Mouse (Mus musculus): ENCODE measurements around the gene Rasal1. TPM values are rescaled to one million over a fixed set of nuclear protein-coding genes. Genes with fewer than 3 reads are reported as not detected.

Rasal1 gene
- 0.16 and 0.60 TPM in 2 replicates for polyA plus RNA-seq (2016; fragmentation: Nextera tagmentation; extraction: Ambion mirVana)

GRCm38 (mm10) chr5:120648569-120649373 is at the start of gene Rasal1:
Rasal1 (plus strand) TSS chr5:120648812.
- Histone ChIP-seq H3K27me3 (ENCODE audit: insufficient read depth, poor library complexity, severe bottlenecking) (peaks cover 58% of the 10 kb centered on the region), H3K27ac (peak within 1 kb of the TSS; percentile 72; the same call in 1 of the 2 replicates), H3K4me3 (peak within 1 kb of the TSS; percentile 56), H3K36me3 (no peaks in the 10 kb centered on the region), H3K4me1 (peaks cover 23% of the 10 kb centered on the region), H3K9me3 (no peaks in the 10 kb centered on the region)
- peak; percentile 82 for DNase-seq (ENCODE audit: low spot score)
- WGBS, result under 1% methylated on average over 51 of the region's 53 CpGs

DNA sequence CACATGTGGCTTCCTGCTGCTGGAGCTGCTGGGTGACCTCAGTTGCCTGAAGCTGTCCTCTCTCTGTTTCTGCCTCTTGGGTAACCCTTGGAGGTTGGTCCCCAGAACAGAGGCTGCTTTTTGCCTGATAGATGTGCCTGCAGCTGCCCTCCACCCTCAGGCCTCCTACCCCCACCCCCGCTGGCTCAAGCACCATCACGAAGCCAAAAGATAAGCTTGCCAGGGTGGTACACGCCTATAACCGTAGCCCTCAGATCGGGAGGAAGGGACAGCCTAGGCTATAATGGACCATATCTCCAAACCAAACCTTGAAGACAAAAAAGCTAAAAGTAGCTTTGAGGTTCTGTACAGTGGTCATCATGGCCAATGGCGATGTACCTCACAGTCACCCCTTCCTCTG is 49.0 kb upstream of the Rasal1 start:
- H3K4me3 ChIP-seq, result no peak overlapping the region
- WGBS, result 60% methylated on average over 6 of the region's 6 CpGs
- peaks cover 25% of the 10 kb centered on the region for H3K4me1 ChIP-seq
- no peaks in the 10 kb centered on the region for H3K9me3 ChIP-seq
- no peak for DNase-seq (ENCODE audit: low spot score)
- H3K36me3 ChIP-seq, result no peaks in the 10 kb centered on the region
- H3K27me3 ChIP-seq (ENCODE audit: insufficient read depth, poor library complexity, severe bottlenecking), result peaks cover 69% of the 10 kb centered on the region
- no peak overlapping the region for H3K27ac ChIP-seq

DNA sequence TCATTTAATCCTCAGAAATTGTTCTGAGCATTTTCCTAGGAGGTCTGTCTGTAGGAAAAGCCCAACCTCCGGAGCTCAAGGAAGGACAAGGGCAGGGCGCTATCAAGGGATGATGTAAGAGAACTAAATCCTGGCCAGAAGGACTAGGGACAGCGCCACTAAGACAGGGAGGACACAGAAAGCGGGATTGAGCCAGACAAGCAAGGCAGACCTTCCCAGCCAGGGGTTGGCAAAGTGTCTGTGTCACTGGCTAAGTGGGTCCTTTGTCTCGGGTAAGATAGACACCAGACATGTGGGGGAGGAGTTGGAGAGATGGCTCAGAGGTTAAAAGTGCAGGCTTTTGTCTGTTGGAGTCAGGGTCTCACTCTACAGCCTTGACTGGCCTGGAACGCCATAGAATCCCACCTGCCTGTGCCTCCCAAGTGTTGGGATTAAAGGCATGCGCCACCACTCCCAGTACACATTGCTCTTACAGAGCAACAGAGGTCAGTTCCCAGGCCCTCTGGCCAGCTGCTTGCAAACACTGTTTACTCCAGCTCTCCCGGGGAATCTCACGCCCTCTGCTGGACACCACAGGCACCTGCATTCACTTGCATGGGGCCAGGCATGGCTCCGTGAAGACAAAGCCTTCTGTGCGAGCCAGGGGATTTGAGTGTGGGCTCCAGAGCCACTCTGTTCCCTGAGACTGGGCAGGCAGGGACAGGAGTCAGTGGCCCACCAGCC is 47.5 kb upstream of the Rasal1 start:
- H3K36me3 ChIP-seq, result no peaks in the 10 kb centered on the region
- H3K4me1 ChIP-seq, result peaks cover 30% of the 10 kb centered on the region
- WGBS, result 40% methylated on average over 11 of the region's 11 CpGs
- H3K4me3 ChIP-seq, result no peak overlapping the region
- no peak for DNase-seq (ENCODE audit: low spot score)
- H3K27ac ChIP-seq, result peak overlapping the region; percentile 54; the same call in 1 of the 2 replicates
- H3K27me3 ChIP-seq (ENCODE audit: insufficient read depth, poor library complexity, severe bottlenecking), result peaks cover 62% of the 10 kb centered on the region
- no peaks in the 10 kb centered on the region for H3K9me3 ChIP-seq

DNA sequence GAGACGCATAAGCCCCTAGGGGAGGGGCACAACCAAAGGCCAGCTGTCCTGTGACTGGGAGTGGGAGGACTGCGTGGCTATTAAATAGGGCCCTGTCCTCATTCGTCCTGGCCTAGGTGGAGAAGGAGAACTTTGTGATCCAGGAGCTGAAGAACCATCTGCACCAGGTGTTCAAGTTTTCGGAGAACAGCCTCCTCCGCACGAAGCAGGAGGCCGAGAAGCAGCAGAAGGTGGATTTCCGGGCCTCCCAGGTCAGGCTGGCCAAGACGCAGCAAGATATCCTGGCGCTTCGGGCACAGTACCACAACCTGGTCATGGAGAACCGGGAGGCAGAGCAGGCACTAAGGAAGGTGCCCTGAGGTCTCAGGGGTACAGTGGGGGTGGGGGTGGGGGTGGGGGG is 46.4 kb upstream of the Rasal1 start:
- no peaks in the 10 kb centered on the region for H3K36me3 ChIP-seq
- H3K27ac ChIP-seq, result 0 out of 2 replicates have a peak overlapping the region, but pooled peaks have one; percentile 9
- 88% methylated on average over 12 of the region's 12 CpGs for WGBS
- peaks cover 63% of the 10 kb centered on the region for H3K27me3 ChIP-seq (ENCODE audit: insufficient read depth, poor library complexity, severe bottlenecking)
- no peaks in the 10 kb centered on the region for H3K9me3 ChIP-seq
- H3K4me3 ChIP-seq, result no peak overlapping the region
- H3K4me1 ChIP-seq, result peaks cover 30% of the 10 kb centered on the region
- DNase-seq (ENCODE audit: low spot score), result no peak

DNA sequence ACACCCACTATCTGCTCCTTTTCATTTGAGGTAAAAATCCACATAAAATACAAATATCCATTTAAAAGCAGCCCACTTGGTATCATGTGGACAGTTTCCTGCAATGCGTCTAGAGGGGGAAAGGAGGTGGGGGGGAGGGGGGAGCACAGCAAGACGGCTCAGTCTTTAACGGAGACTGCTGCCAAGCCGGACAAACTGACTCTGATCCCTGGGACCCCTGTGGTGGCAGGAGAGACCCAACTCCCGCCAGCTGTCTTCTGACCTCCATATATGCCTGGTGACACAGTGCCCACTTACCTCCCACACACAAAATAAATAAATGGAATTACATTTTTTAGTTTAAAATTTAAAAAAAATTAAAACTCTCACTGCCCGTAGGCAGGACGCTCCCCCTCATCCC is 45.1 kb upstream of the Rasal1 start:
- DNase-seq (ENCODE audit: low spot score), result no peak
- WGBS, result 71% methylated on average over 7 of the region's 7 CpGs
- peaks cover 30% of the 10 kb centered on the region for H3K4me1 ChIP-seq
- peaks cover 50% of the 10 kb centered on the region for H3K27me3 ChIP-seq (ENCODE audit: insufficient read depth, poor library complexity, severe bottlenecking)
- peaks cover 8% of the 10 kb centered on the region for H3K36me3 ChIP-seq
- H3K27ac ChIP-seq, result no peak overlapping the region
- no peak overlapping the region for H3K4me3 ChIP-seq
- no peaks in the 10 kb centered on the region for H3K9me3 ChIP-seq

- Histone ChIP-seq H3K27me3 (ENCODE audit: insufficient read depth, poor library complexity, severe bottlenecking) (peaks cover 36% of the 10 kb centered on the region), H3K4me1 (peaks cover 25% of the 10 kb centered on the region), H3K4me3 (peak overlapping the region; percentile 50), H3K9me3 (no peaks in the 10 kb centered on the region), H3K36me3 (peaks cover 20% of the 10 kb centered on the region), H3K27ac (0 out of 2 replicates have a peak overlapping the region, but pooled peaks have one; percentile 62)
- 1% methylated on average over 6 of the region's 6 CpGs for WGBS
- DNase-seq (ENCODE audit: low spot score), result no peak
These were observed 43.8 kb upstream of the Rasal1 start for GRCm38 (mm10) chr5:120604839-120605238.

DNA sequence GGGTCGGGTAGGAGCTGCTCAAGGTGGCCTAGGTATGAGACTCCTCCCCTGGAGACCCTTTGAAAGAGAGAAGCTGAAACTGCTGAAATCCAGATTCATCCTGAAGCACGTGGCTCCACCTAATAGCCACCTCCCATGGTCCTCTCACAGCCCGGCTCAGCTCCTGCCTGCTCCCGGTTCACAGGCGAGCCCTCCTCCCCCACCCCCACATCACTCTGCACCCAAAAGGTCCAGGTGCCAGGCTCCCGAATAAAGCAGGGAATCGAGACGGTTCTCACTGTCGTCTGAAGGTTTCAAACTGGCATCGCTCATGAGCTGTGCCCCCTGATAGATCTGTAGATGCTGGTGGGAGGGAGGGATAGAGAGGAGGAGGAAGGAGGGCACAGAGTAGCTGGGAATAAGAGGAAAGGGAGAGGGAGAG is 43.4 kb upstream of the Rasal1 start:
- Histone ChIP-seq H3K27ac (peak overlapping the region; percentile 62), H3K27me3 (ENCODE audit: insufficient read depth, poor library complexity, severe bottlenecking) (peaks cover 32% of the 10 kb centered on the region), H3K36me3 (peaks cover 20% of the 10 kb centered on the region), H3K4me3 (peak overlapping the region; percentile 50), H3K9me3 (no peaks in the 10 kb centered on the region), H3K4me1 (peaks cover 23% of the 10 kb centered on the region)
- WGBS, result under 1% methylated on average over 10 of the region's 10 CpGs
- DNase-seq (ENCODE audit: low spot score), result no peak

GRCm38 (mm10) chr5:120605688-120606087 is 42.9 kb upstream of the Rasal1 start:
- no peaks in the 10 kb centered on the region for H3K9me3 ChIP-seq
- WGBS, result 2% methylated on average over 8 of the region's 8 CpGs
- peaks cover 20% of the 10 kb centered on the region for H3K36me3 ChIP-seq
- H3K27ac ChIP-seq, result peak overlapping the region; percentile 62
- peaks cover 29% of the 10 kb centered on the region for H3K27me3 ChIP-seq (ENCODE audit: insufficient read depth, poor library complexity, severe bottlenecking)
- peaks cover 19% of the 10 kb centered on the region for H3K4me1 ChIP-seq
- peak; percentile 93 for DNase-seq (ENCODE audit: low spot score)
- peak overlapping the region; percentile 50 for H3K4me3 ChIP-seq

DNA sequence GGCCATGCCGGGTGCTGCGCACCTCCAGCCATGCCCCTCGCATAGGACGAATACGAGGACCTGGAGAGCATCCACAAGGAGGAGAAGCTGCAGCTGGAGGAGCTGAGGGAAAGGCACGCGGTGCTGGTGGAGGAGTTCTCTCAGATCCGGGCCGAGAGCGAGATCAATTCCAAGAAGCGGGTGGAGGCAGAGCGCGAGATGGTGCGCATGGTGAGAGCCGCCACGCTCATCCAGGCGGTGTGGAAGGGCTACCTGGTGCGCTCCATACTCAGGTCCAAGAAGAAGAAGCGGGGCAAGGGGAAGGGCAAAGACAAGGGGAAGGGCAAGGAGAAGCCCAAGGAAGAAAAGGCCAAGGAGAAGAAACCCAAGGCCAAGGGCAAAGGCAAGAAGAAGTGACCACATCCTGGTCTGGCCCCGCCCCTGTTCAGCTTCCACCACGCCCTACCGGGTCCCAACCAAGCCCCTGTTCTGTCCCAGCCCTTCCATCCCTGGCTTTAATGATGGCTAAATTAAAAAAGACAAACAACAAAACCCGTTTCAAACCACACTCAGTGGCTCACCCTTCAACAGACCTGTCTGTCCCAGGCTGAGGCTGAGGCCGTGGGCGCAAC is 41.9 kb upstream of the Rasal1 start:
- 54% methylated on average over 25 of the region's 25 CpGs for WGBS
- H3K27ac ChIP-seq, result no peak overlapping the region
- peaks cover 29% of the 10 kb centered on the region for H3K27me3 ChIP-seq (ENCODE audit: insufficient read depth, poor library complexity, severe bottlenecking)
- H3K4me1 ChIP-seq, result peaks cover 18% of the 10 kb centered on the region
- H3K4me3 ChIP-seq, result no peak overlapping the region
- H3K36me3 ChIP-seq, result peaks cover 20% of the 10 kb centered on the region
- no peak for DNase-seq (ENCODE audit: low spot score)
- H3K9me3 ChIP-seq, result no peaks in the 10 kb centered on the region

DNA sequence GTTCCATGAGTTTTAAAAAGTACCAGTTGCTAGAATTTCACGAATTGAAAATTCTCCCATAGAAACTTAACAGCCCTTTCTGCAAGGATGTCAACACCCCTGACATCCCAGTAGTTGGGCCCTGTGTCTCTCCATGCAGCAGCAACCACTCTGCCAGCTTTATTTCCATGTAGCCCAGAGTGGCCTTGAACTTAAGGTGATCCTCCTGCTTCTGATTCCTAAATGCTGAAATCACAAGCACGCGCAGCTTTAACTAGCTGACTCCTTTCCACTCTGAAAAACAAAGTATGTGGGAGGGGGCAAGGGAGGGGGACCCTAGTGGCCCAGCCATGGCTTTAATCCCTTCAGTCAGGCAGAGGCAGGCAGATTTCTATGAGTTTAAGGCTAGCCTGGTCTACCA is 41.3 kb upstream of the Rasal1 start:
- 77% methylated on average over 3 of the region's 3 CpGs for WGBS
- peaks cover 25% of the 10 kb centered on the region for H3K27me3 ChIP-seq (ENCODE audit: insufficient read depth, poor library complexity, severe bottlenecking)
- H3K4me1 ChIP-seq, result peaks cover 18% of the 10 kb centered on the region
- H3K27ac ChIP-seq, result no peak overlapping the region
- DNase-seq (ENCODE audit: low spot score), result no peak
- H3K4me3 ChIP-seq, result no peak overlapping the region
- H3K9me3 ChIP-seq, result no peaks in the 10 kb centered on the region
- H3K36me3 ChIP-seq, result peaks cover 20% of the 10 kb centered on the region

DNA sequence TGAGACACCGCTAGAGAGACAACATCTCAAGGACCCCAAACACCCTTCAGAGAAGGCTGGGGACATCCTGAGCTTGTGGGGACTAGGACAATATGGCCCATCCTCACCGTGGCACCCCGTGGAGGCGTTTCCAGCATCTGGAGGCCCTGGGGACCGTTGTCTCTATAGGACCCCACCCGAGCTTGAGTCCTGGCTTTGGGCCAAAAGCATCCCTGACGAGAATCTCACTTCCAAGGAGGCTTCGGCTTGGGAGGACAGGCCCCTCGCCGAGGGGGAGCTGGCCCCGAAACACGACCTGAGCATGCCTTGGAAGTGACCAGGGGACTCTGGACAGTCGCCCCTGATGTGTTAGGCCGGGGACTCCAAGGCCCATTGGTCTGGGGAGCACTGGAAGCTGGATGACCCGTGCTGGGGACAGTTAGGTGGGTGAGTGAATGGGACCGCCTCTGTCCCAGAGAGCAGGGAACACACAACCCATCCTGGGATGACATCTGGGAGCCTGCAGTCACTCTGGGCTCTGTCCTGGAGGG is 39.3 kb upstream of the Rasal1 start:
- DNase-seq (ENCODE audit: low spot score), result no peak
- peaks cover 20% of the 10 kb centered on the region for H3K36me3 ChIP-seq
- 84% methylated on average over 16 of the region's 16 CpGs for WGBS
- no peak overlapping the region for H3K27ac ChIP-seq
- H3K27me3 ChIP-seq (ENCODE audit: insufficient read depth, poor library complexity, severe bottlenecking), result peaks cover 9% of the 10 kb centered on the region; the same call in 1 of the 2 replicates
- no peak overlapping the region for H3K4me3 ChIP-seq
- no peaks in the 10 kb centered on the region for H3K9me3 ChIP-seq
- H3K4me1 ChIP-seq, result peaks cover 23% of the 10 kb centered on the region

- DNase-seq (ENCODE audit: low spot score), result no peak
- Histone ChIP-seq H3K27me3 (ENCODE audit: insufficient read depth, poor library complexity, severe bottlenecking) (peaks cover 9% of the 10 kb centered on the region; the same call in 1 of the 2 replicates), H3K36me3 (peaks cover 30% of the 10 kb centered on the region), H3K27ac (no peak overlapping the region), H3K9me3 (no peaks in the 10 kb centered on the region), H3K4me3 (peak overlapping the region; percentile 66; the same call in 1 of the 2 replicates), H3K4me1 (peaks cover 15% of the 10 kb centered on the region)
- WGBS, result 90% methylated on average over 5 of the region's 5 CpGs
These were observed 37.7 kb upstream of the Rasal1 start for GRCm38 (mm10) chr5:120610906-120611305.
